Mouse (Mus musculus): ENCODE results near the gene Arid1b. TPM values are rescaled to one million over a fixed set of nuclear protein-coding genes. Genes with fewer than 3 reads are reported as not detected.
"Not testable (repeated sequence)": the region's sequence is repeated elsewhere in the genome, so short reads cannot be mapped to it uniquely, and the experiment has no call there.

Arid1b gene
- polyA plus RNA-seq, 1 experiment from 2014 or later = 2.9 TPM

GRCm38 (mm10) chr17:5110981-5111380 is 116.8 kb downstream of the Arid1b start:
- Histone ChIP-seq H3K4me1 (replicated peaks) (peaks cover 73% of the 10 kb centered on the region), H3K27ac (replicated peaks) (peak overlapping the region; percentile 93)
- H3K36me3 ChIP-seq (replicated peaks); H3K27me3 ChIP-seq; H3K9ac ChIP-seq; H3K4me2 ChIP-seq; ATAC-seq (ENCODE audit: insufficient read depth); H3K4me3 ChIP-seq (replicated peaks); H3K9me3 ChIP-seq (replicated peaks): not testable (repeated sequence)
- 86% methylated on average over 5 of the region's 5 CpGs for WGBS (ENCODE audit: insufficient replicate concordance)

- Histone ChIP-seq H3K9ac (peak overlapping the region; percentile 31), H3K27ac (replicated peaks) (peak overlapping the region; percentile 93), H3K36me3 (replicated peaks) (no peaks in the 10 kb centered on the region), H3K9me3 (replicated peaks) (no peaks in the 10 kb centered on the region), H3K4me3 (replicated peaks) (no peak overlapping the region; the same call in 1 of the 2 replicates), H3K27me3 (no peaks in the 10 kb centered on the region), H3K4me2 (peak overlapping the region; percentile 63), H3K4me1 (replicated peaks) (peaks cover 64% of the 10 kb centered on the region)
- 19% methylated on average over 4 of the region's 4 CpGs for WGBS (ENCODE audit: insufficient replicate concordance)
- ATAC-seq (ENCODE audit: insufficient read depth) = peak; percentile 98
Measured at GRCm38 (mm10) chr17:5112116-5112515, 118.0 kb downstream of the Arid1b start.

GRCm38 (mm10) chr17:5115952-5116351 is 121.8 kb downstream of the Arid1b start:
- Histone ChIP-seq H3K4me3 (replicated peaks) (no peak overlapping the region), H3K27me3 (no peaks in the 10 kb centered on the region), H3K4me1 (replicated peaks) (peaks cover 50% of the 10 kb centered on the region), H3K4me2 (no peak overlapping the region), H3K36me3 (replicated peaks) (no peaks in the 10 kb centered on the region), H3K9ac (no peak overlapping the region), H3K9me3 (replicated peaks) (no peaks in the 10 kb centered on the region), H3K27ac (replicated peaks) (0 out of 2 replicates have a peak overlapping the region, but pooled peaks have one; percentile 16)
- ATAC-seq (ENCODE audit: insufficient read depth) = no peak
- 86% methylated on average over 6 of the region's 6 CpGs for WGBS (ENCODE audit: insufficient replicate concordance)

- H3K4me3 ChIP-seq (replicated peaks) = no peak overlapping the region
- no peaks in the 10 kb centered on the region for H3K9me3 ChIP-seq (replicated peaks)
- H3K9ac ChIP-seq = no peak overlapping the region
- H3K36me3 ChIP-seq (replicated peaks) = no peaks in the 10 kb centered on the region
- peaks cover 44% of the 10 kb centered on the region for H3K4me1 ChIP-seq (replicated peaks)
- 63% methylated on average over 2 of the region's 2 CpGs for WGBS (ENCODE audit: insufficient replicate concordance)
- peak overlapping the region; percentile 39; the same call in 1 of the 2 replicates for H3K27ac ChIP-seq (replicated peaks)
- no peak for ATAC-seq (ENCODE audit: insufficient read depth)
- H3K4me2 ChIP-seq = no peak overlapping the region
- H3K27me3 ChIP-seq = no peaks in the 10 kb centered on the region
Measured at GRCm38 (mm10) chr17:5116990-5117389, 122.9 kb downstream of the Arid1b start.

GRCm38 (mm10) chr17:5118171-5118570 is 124.0 kb downstream of the Arid1b start:
- H3K9me3 ChIP-seq (replicated peaks) = no peaks in the 10 kb centered on the region
- H3K4me3 ChIP-seq (replicated peaks) = no peak overlapping the region
- H3K27me3 ChIP-seq = no peaks in the 10 kb centered on the region
- H3K4me2 ChIP-seq = no peak overlapping the region
- 69% methylated on average over 4 of the region's 4 CpGs for WGBS (ENCODE audit: insufficient replicate concordance)
- H3K9ac ChIP-seq = no peak overlapping the region
- H3K4me1 ChIP-seq (replicated peaks) = peaks cover 35% of the 10 kb centered on the region
- H3K36me3 ChIP-seq (replicated peaks) = no peaks in the 10 kb centered on the region
- H3K27ac ChIP-seq (replicated peaks) = no peak overlapping the region
- no peak for ATAC-seq (ENCODE audit: insufficient read depth)

GRCm38 (mm10) chr17:5124643-5125042 is 130.5 kb downstream of the Arid1b start:
- H3K4me2 ChIP-seq = no peak overlapping the region
- 49% methylated on average over 2 of the region's 2 CpGs for WGBS (ENCODE audit: insufficient replicate concordance)
- no peaks in the 10 kb centered on the region for H3K36me3 ChIP-seq (replicated peaks)
- no peak overlapping the region for H3K27ac ChIP-seq (replicated peaks)
- H3K4me3 ChIP-seq (replicated peaks) = no peak overlapping the region
- ATAC-seq (ENCODE audit: insufficient read depth) = no peak
- H3K27me3 ChIP-seq = no peaks in the 10 kb centered on the region
- no peak overlapping the region for H3K9ac ChIP-seq
- H3K9me3 ChIP-seq (replicated peaks) = no peaks in the 10 kb centered on the region
- H3K4me1 ChIP-seq (replicated peaks) = peaks cover 37% of the 10 kb centered on the region

- Histone ChIP-seq H3K4me1 (replicated peaks) (peaks cover 37% of the 10 kb centered on the region), H3K9ac (no peak overlapping the region), H3K4me2 (no peak overlapping the region), H3K4me3 (replicated peaks) (no peak overlapping the region), H3K9me3 (replicated peaks) (no peaks in the 10 kb centered on the region), H3K27me3 (no peaks in the 10 kb centered on the region), H3K36me3 (replicated peaks) (no peaks in the 10 kb centered on the region), H3K27ac (replicated peaks) (no peak overlapping the region)
- WGBS (ENCODE audit: insufficient replicate concordance) = 55% methylated on average over 5 of the region's 5 CpGs
- no peak for ATAC-seq (ENCODE audit: insufficient read depth)
Measured at GRCm38 (mm10) chr17:5125084-5125855, 131.1 kb downstream of the Arid1b start.

GRCm38 (mm10) chr17:5125856-5126806 is 132.0 kb downstream of the Arid1b start:
- Histone ChIP-seq H3K4me3 (replicated peaks) (no peak overlapping the region), H3K4me2 (no peak overlapping the region), H3K9me3 (replicated peaks) (no peaks in the 10 kb centered on the region), H3K36me3 (replicated peaks) (0 out of 2 replicates have a peak, but pooled peaks cover 1% of the 10 kb centered on the region), H3K9ac (no peak overlapping the region), H3K27me3 (no peaks in the 10 kb centered on the region), H3K27ac (replicated peaks) (no peak overlapping the region), H3K4me1 (replicated peaks) (peaks cover 32% of the 10 kb centered on the region)
- ATAC-seq (ENCODE audit: insufficient read depth) = no peak
- 81% methylated on average over 5 of the region's 5 CpGs for WGBS (ENCODE audit: insufficient replicate concordance)

- no peak overlapping the region for H3K27ac ChIP-seq (replicated peaks)
- WGBS (ENCODE audit: insufficient replicate concordance) = 64% methylated on average over 2 of the region's 2 CpGs
- H3K36me3 ChIP-seq (replicated peaks) = 0 out of 2 replicates have a peak, but pooled peaks cover 3% of the 10 kb centered on the region
- no peak overlapping the region for H3K4me2 ChIP-seq
- no peak overlapping the region for H3K4me3 ChIP-seq (replicated peaks)
- ATAC-seq (ENCODE audit: insufficient read depth) = no peak
- no peak overlapping the region for H3K9ac ChIP-seq
- no peaks in the 10 kb centered on the region for H3K27me3 ChIP-seq
- H3K9me3 ChIP-seq (replicated peaks) = no peaks in the 10 kb centered on the region
- H3K4me1 ChIP-seq (replicated peaks) = peaks cover 36% of the 10 kb centered on the region
Measured at GRCm38 (mm10) chr17:5129606-5130005, 135.5 kb downstream of the Arid1b start.

GRCm38 (mm10) chr17:5130116-5130515 is 136.0 kb downstream of the Arid1b start:
- ATAC-seq (ENCODE audit: insufficient read depth) = no peak
- H3K4me1 ChIP-seq (replicated peaks) = peaks cover 34% of the 10 kb centered on the region
- H3K9me3 ChIP-seq (replicated peaks) = no peaks in the 10 kb centered on the region
- H3K4me3 ChIP-seq (replicated peaks) = no peak overlapping the region
- no peak overlapping the region for H3K27ac ChIP-seq (replicated peaks)
- no peaks in the 10 kb centered on the region for H3K27me3 ChIP-seq
- H3K9ac ChIP-seq = no peak overlapping the region
- 79% methylated on average over 4 of the region's 4 CpGs for WGBS (ENCODE audit: insufficient replicate concordance)
- no peak overlapping the region for H3K4me2 ChIP-seq
- H3K36me3 ChIP-seq (replicated peaks) = 0 out of 2 replicates have a peak, but pooled peaks cover 3% of the 10 kb centered on the region

- Histone ChIP-seq H3K9me3 (replicated peaks) (no peaks in the 10 kb centered on the region), H3K4me2 (no peak overlapping the region), H3K4me3 (replicated peaks) (no peak overlapping the region), H3K4me1 (replicated peaks) (peaks cover 34% of the 10 kb centered on the region), H3K9ac (no peak overlapping the region), H3K27ac (replicated peaks) (no peak overlapping the region), H3K27me3 (no peaks in the 10 kb centered on the region), H3K36me3 (replicated peaks) (0 out of 2 replicates have a peak, but pooled peaks cover 3% of the 10 kb centered on the region)
- no peak for ATAC-seq (ENCODE audit: insufficient read depth)
- 83% methylated on average over 6 of the region's 6 CpGs for WGBS (ENCODE audit: insufficient replicate concordance)
Measured at GRCm38 (mm10) chr17:5131706-5132105, 137.6 kb downstream of the Arid1b start.

Data from liver, embryonic 15.5 days (tissue).